Mouse (Mus musculus) olfactory bulb, adult 2 months (tissue): ENCODE measurements around the gene Usp4. TPM values are rescaled to one million over a fixed set of nuclear protein-coding genes. Genes with fewer than 3 reads are reported as not detected.
A peak's percentile ranks its signal among the peaks of the same experiment; 100 is the strongest.

Experiments
- H3K27ac ChIP-seq: fragments of 200-500 bp; 2 replicates; pipeline ENCODE4 v1.5.1; 2012; ENCODE audit warnings: low read depth, low read length; ENCODE audit not compliant: insufficient read depth
- H3K4me1 ChIP-seq: fragments of 200-500 bp; 2 replicates; pipeline ENCODE4 v1.6.1; 2012; ENCODE audit warnings: low read length; ENCODE audit not compliant: control insufficient read depth, insufficient read depth
- H3K4me3 ChIP-seq: fragments of 200-500 bp; 2 replicates; pipeline ENCODE4 v1.5.1; 2012; ENCODE audit warnings: mild to moderate bottlenecking, low read depth, low read length, moderate library complexity; ENCODE audit not compliant: insufficient read depth
- CTCF ChIP-seq: fragments of 200-500 bp; IDR thresholded peaks from 2 replicates; pipeline ENCODE4 v1.5.1; 2012; ENCODE audit warnings: low read depth, mild to moderate bottlenecking, low read length, moderate library complexity; ENCODE audit not compliant: insufficient read depth
- POLR2A ChIP-seq: fragments of 200-500 bp; IDR thresholded peaks from 2 replicates; pipeline ENCODE4 v1.6.1; 2012; ENCODE audit warnings: mild to moderate bottlenecking, low read depth, low read length, moderate library complexity; ENCODE audit not compliant: insufficient read depth
- WGBS: fragments of 180-500 bp; shearing (Covaris S2); methylation state at CpG from one replicate; pipeline ENCODE4 v1.1.7; 2018; 5-methylcytosine and 5-hydroxymethylcytosine counted together
- polyA plus RNA-seq: library from polyadenylated mRNA; stranded (reverse); fragments of >200 nt; gene quantifications from 2 replicates; pipeline ENCODE4 v1.2.4, GENCODE M21; 2012; ENCODE audit warnings: low replicate concordance; ENCODE audit not compliant: missing spikeins, insufficient read depth, insufficient read length

Usp4 gene
- polyA plus RNA-seq = not detected in 2 replicates

DNA sequence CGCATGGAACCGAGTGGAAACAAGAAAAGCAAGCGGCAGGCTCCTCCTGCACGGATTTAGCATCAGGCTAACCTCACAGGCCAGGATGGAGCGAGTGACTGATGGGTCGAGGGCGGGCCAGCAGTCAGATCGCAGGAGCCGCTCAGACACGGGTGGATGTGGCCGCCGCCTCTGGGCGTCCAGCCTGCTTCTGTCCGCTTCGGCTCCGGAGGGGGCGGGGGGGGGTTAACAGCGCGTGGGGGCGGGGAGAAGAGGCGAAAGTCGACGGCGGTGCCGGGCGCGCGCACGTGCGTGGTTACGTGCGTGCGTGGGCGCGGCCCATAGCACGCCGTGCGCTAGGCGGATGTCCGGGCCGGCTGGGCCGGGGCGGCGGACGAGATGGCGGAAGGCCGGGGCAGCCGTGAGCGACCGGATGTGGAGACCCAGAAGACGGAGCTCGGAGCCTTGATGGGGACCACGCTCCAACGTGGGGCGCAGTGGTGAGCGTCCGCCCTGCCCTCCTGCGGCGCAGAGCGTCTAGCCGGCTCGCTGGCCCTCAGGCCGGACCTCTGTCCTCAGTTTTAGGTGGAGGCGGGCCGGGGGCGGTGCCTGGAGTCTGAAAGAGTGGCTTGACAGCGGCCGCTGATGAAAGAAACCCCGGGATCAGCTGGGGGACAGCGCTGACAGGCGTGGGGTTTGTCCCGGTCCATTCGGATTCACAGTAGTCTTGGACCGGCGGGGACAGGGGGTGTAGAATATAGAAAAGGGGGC is at the start of gene Usp4:
TSS of gene Usp4 (plus strand) at position 314 of the 750 bp plus-strand sequence.
- WGBS = under 1% methylated on average over 75 of the region's 75 CpGs

DNA sequence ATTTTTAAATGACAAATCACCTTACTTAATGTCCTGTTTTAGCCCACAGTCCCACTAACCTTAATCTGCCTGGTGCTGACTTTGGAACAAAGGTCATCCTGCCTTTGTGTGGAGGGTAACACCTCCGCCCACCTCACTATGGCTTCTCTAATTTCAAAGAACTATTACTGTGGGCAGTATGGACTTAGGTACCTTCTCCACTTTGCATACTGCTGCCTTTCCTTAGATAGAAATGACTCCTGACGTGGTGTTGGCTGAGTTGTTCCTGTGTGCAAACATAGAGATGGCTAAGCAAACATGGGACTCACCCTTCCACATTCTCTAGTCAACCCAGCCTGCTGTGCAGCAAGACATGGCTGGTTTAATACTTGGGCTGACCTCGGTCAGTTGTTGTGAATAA is 45.8 kb upstream of the Usp4 start:
- Histone ChIP-seq H3K4me3 (no peak overlapping the region), H3K4me1 (peaks cover 5% of the 10 kb centered on the region; the same call in 1 of the 2 replicates), H3K27ac (no peak overlapping the region)
- WGBS = 90% methylated on average over 3 of the region's 3 CpGs
- TF ChIP-seq POLR2A (no peak), CTCF (no peak)

More for the DNA sequence above, at the start of gene Usp4:
- H3K27ac ChIP-seq = peak within 1 kb of the TSS; percentile 98
- peaks cover 6% of the 10 kb centered on the region for H3K4me1 ChIP-seq
- H3K4me3 ChIP-seq = peak within 1 kb of the TSS; percentile 99
- TF ChIP-seq POLR2A = peak; percentile 92
- no peak for TF ChIP-seq CTCF

- H3K27ac ChIP-seq = no peak overlapping the region
Observed at GRCm38 (mm10) chr9:108304716-108305115, 42.9 kb upstream of the Usp4 start.

GRCm38 (mm10) chr9:108305170-108305569 is 42.5 kb upstream of the Usp4 start:
- H3K4me1 ChIP-seq = peaks cover 2% of the 10 kb centered on the region; the same call in 1 of the 2 replicates
- H3K4me3 ChIP-seq = peak overlapping the region; percentile 59
- TF ChIP-seq CTCF (no peak), POLR2A (no peak)
- WGBS = 0% methylated on average over 1 of the region's 1 CpGs
- peak overlapping the region; percentile 34; the same call in 1 of the 2 replicates for H3K27ac ChIP-seq

More at GRCm38 (mm10) chr9:108304716-108305115, 42.9 kb upstream of the Usp4 start:
- Histone ChIP-seq H3K4me1 (peaks cover 2% of the 10 kb centered on the region; the same call in 1 of the 2 replicates), H3K4me3 (no peak overlapping the region)
- WGBS = 76% methylated on average over 4 of the region's 4 CpGs
- TF ChIP-seq CTCF (no peak), POLR2A (no peak)

- Histone ChIP-seq H3K4me1 (peaks cover 2% of the 10 kb centered on the region; the same call in 1 of the 2 replicates), H3K27ac (peak within 1 kb of the TSS; percentile 97), H3K4me3 (peak within 1 kb of the TSS; percentile 97)
- TF ChIP-seq CTCF = 0 out of 2 replicates have a peak, but pooled peaks have one; percentile 12
- TF ChIP-seq POLR2A = peak; percentile 88
- WGBS = under 1% methylated on average over 80 of the region's 81 CpGs
Observed at GRCm38 (mm10) chr9:108305629-108306520, 41.8 kb upstream of the Usp4 start, which contains the start of the genes Rhoa and Tcta. Rhoa (plus strand) TSS chr9:108306129. Tcta (minus strand) TSS chr9:108306160.

DNA sequence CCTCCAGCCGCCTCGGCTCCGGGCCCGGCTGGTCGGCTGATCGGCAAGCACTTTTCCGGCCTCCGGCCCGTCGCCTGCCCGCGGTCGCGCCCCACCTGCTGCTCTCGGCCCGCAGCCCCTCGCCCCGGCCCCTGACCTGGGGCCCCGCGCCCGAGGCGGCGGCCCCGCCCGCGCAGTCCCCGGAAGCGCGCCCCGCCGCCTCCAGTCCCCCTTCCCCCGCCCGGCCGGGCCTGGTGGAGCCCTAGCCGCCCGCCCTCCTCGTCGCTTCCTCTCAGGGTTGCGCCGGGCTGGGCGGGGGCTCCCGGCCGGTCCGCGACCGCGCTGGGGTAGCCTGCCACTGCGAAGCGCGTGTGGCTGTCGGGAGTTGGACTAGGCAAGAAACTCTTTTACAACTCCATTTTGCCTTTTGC is 41.1 kb upstream of the Usp4 start:
- 1% methylated on average over 51 of the region's 51 CpGs for WGBS
- peak overlapping the region; percentile 97 for H3K4me3 ChIP-seq
- TF ChIP-seq CTCF = no peak
- no peak for TF ChIP-seq POLR2A

GRCm38 (mm10) chr9:108307021-108307807 is 40.4 kb upstream of the Usp4 start:
- Histone ChIP-seq H3K27ac (0 out of 2 replicates have a peak overlapping the region, but pooled peaks have one; percentile 46), H3K4me1 (peaks cover 2% of the 10 kb centered on the region; the same call in 1 of the 2 replicates), H3K4me3 (peak overlapping the region; percentile 97)
- TF ChIP-seq CTCF = no peak
- TF ChIP-seq POLR2A = no peak
- 3% methylated on average over 12 of the region's 12 CpGs for WGBS

More for the DNA sequence above, 41.1 kb upstream of the Usp4 start:
- Histone ChIP-seq H3K4me1 (peaks cover 2% of the 10 kb centered on the region; the same call in 1 of the 2 replicates), H3K27ac (peak overlapping the region; percentile 97)

DNA sequence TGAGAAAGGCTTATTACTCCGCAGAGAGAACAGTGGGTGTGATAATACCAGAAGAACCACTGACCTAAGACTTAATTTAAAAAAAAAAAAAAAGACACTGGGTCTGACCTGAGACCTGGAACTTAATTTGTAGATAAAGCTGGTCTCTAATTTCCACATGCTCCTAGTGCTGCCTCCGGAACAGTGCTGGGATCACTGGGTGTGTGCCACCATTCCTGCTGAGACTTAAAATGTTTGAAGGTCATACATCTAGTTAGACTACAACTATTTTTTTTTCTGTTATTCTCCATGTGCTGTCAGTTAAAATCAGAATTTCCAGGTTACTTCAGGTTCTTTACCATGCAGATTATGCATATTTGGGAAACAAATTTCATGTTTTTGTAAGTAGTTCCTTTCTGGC is 39.5 kb upstream of the Usp4 start:
- WGBS = 18% methylated on average over 2 of the region's 2 CpGs

More for the DNA sequence above, 39.5 kb upstream of the Usp4 start:
- TF ChIP-seq CTCF (no peak), POLR2A (no peak)
- H3K4me1 ChIP-seq = peaks cover 2% of the 10 kb centered on the region; the same call in 1 of the 2 replicates
- H3K4me3 ChIP-seq = no peak overlapping the region
- no peak overlapping the region for H3K27ac ChIP-seq
